Mouse (Mus musculus): ENCODE measurements around the gene Notum.
A peak's percentile ranks its signal among the peaks of the same experiment; 100 is the strongest.

The Notum gene

GRCm38 (mm10) chr11:120617519-120618112, 43.4 kb downstream of the Notum start, which contains the start of gene Pcyt2:
Gene Pcyt2 (minus strand): TSS chr11:120617936.
- DNase-seq (ENCODE audit: low read depth, low spot score): peak; percentile 85

GRCm38 (mm10) chr11:120616617-120617294, 44.2 kb downstream of the Notum start:
- no peak for DNase-seq (ENCODE audit: low read depth, low spot score)

- DNase-seq (ENCODE audit: low read depth, low spot score): no peak
Observed at GRCm38 (mm10) chr11:120615606-120616203, 45.3 kb downstream of the Notum start.

GRCm38 (mm10) chr11:120615167-120615566, 45.8 kb downstream of the Notum start:
- DNase-seq (ENCODE audit: low read depth, low spot score): no peak

- no peak for DNase-seq (ENCODE audit: low read depth, low spot score)
Observed at GRCm38 (mm10) chr11:120613976-120614375, 47.0 kb downstream of the Notum start.

- no peak for DNase-seq (ENCODE audit: low read depth, low spot score)
Observed at GRCm38 (mm10) chr11:120613481-120613972, 47.4 kb downstream of the Notum start.

- peak; percentile 54 for DNase-seq (ENCODE audit: low read depth, low spot score)
Observed at GRCm38 (mm10) chr11:120612763-120613162, 48.2 kb downstream of the Notum start.

- DNase-seq (ENCODE audit: low read depth, low spot score): no peak
Observed at GRCm38 (mm10) chr11:120610477-120611046, 50.4 kb downstream of the Notum start.

GRCm38 (mm10) chr11:120609250-120609649, 51.7 kb downstream of the Notum start:
- no peak for DNase-seq (ENCODE audit: low read depth, low spot score)

GRCm38 (mm10) chr11:120608241-120609034, 52.5 kb downstream of the Notum start, which contains the start of gene Npb:
Gene Npb (plus strand): TSS chr11:120608477.
- DNase-seq (ENCODE audit: low read depth, low spot score): no peak

GRCm38 (mm10) chr11:120606764-120607163, 54.2 kb downstream of the Notum start:
- DNase-seq (ENCODE audit: low read depth, low spot score): no peak

- no peak for DNase-seq (ENCODE audit: low read depth, low spot score)
Observed at GRCm38 (mm10) chr11:120605667-120606066, 55.3 kb downstream of the Notum start.
